Mouse (Mus musculus): ENCODE measurements around the gene Padi2.

DNA sequence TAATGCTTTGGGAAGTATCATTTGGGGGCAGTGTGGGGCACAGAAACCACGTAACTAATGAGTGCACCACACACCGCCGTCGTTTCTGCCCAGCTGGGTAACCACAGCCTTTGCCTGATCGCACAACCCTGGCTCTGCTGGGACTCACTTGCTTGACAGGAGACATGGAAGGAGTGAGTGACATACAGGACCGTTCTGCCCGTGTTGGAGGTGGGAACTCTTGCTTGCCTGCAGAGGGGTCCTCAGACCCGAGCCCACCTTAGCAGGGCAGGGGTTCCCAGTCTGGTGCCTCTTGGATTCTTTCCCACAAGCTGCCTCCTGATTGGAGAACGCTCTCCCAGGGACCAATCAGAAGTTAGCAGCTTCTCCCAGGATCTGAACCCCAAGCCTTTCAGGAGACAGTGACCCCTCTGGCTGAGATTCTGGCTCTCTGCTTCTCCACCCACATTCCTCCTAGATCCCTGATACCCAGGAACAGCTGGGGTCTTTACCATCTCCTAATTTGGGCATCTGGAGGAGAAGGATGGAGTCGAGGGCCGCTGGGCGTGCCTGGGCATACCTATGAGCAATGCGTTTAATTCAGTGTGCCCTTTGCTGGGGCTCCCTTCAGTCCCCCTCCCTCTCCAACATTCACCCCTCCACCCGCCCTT, 1.2 kb upstream of the Padi2 start:
- TF ChIP-seq CTCF (IDR thresholded peaks at IDR 0.05; ENCODE audit: insufficient read depth, low read length) (no peak), POLR2A (IDR thresholded peaks at IDR 0.05; ENCODE audit: borderline replicate concordance, extremely low read depth, low read depth, low read length) (no peak)
